Mouse (Mus musculus): ENCODE measurements around the gene Cd96. TPM values are rescaled to one million over a fixed set of nuclear protein-coding genes. Genes with fewer than 3 reads are reported as not detected.
"Not testable (repeated sequence)": the region's sequence is repeated elsewhere in the genome, so short reads cannot be mapped to it uniquely, and the experiment has no call there.

Cd96 gene
- polyA plus RNA-seq (2012; rRNA removed) = 0.50 and 0.53 TPM in 2 replicates
- polyA plus RNA-seq (2014; fragmentation: Nextera tagmentation; extraction: Ambion mirVana) = 0.41 and 0.50 TPM in 2 replicates

DNA sequence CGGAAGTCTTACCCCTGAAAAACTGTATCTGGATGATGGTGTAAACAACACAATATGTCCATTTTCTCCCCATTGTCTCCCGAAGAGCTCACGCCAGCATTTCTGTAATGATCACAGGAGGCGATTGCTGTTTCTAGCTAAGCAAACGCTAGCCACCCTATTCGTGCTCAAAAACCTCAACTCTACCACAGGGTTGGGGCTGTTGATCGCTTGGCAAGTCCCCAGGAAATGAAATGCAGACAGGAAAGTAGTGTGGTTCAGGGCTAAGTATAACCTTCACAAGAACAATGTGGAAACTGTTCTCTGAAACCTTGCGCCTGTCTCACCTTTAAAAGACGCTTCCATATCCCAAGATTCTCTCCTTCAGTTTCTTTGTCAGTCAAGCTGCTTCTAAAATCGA is at the start of gene Cd96:
Gene Cd96, minus strand, starts transcription at position 232 of the 400 bp plus-strand sequence.
- TF ChIP-seq POLR2A (IDR thresholded peaks at IDR 0.05; ENCODE audit: borderline replicate concordance, extremely low read depth, insufficient read depth, insufficient read length) = no peak
- H3K27me3 ChIP-seq (ENCODE audit: control insufficient read depth, insufficient read depth, low read length) = no peaks in the 10 kb centered on the region
- 0 out of 2 replicates have a peak within 1 kb of the TSS, but pooled peaks have one; percentile 4 for H3K4me2 ChIP-seq (replicated peaks; ENCODE audit: low read depth, low read length, severe bottlenecking)
- H3K36me3 ChIP-seq (ENCODE audit: control insufficient read depth, insufficient read depth, low read length) = no peaks in the 10 kb centered on the region
- DNase-seq (ENCODE audit: low spot score) (no peak), ATAC-seq (ENCODE audit: low FRiP score, low read depth) (no peak)
- H3K27ac ChIP-seq (replicated peaks; ENCODE audit: low read depth, low read length) = no peak within 1 kb of the TSS
- no peak within 1 kb of the TSS for H3K9ac ChIP-seq (ENCODE audit: low read depth, low read length, severe bottlenecking)
- 76% methylated on average over 10 of the region's 10 CpGs for WGBS
- H3K9me3 ChIP-seq (ENCODE audit: control insufficient read depth, low read length) = no peaks in the 10 kb centered on the region
- H3K4me3 ChIP-seq (replicated peaks; ENCODE audit: low read length) = no peak within 1 kb of the TSS
- no peaks in the 10 kb centered on the region for H3K4me1 ChIP-seq (ENCODE audit: control insufficient read depth, insufficient read depth, low read length)

DNA sequence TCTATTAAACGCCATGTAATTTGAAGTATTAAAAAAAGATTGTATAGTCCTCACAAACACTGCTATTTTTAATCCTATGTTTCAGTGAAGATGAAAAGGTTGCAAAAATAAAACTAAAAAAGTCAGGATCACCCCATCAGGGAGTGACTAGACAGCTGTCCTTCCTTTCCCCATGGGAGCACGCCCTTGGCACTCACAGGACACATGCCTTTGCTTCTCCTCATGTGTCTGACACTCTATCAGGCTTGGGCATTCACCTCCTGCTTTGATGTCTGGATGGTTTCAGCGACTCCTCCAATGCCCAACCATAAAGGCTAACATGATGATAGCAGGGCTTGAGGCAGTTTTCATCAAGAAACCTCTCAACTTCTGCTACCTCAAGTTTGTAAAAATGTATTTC is 46.9 kb upstream of the Cd96 start:
- TF ChIP-seq POLR2A (IDR thresholded peaks at IDR 0.05; ENCODE audit: borderline replicate concordance, extremely low read depth, insufficient read depth, insufficient read length) = no peak
- Histone ChIP-seq H3K27me3 (ENCODE audit: control insufficient read depth, insufficient read depth, low read length) (no peaks in the 10 kb centered on the region), H3K4me2 (replicated peaks; ENCODE audit: low read depth, low read length, severe bottlenecking) (no peak overlapping the region), H3K27ac (replicated peaks; ENCODE audit: low read depth, low read length) (no peak overlapping the region), H3K9me3 (ENCODE audit: control insufficient read depth, low read length) (no peaks in the 10 kb centered on the region), H3K4me1 (ENCODE audit: control insufficient read depth, insufficient read depth, low read length) (no peaks in the 10 kb centered on the region), H3K9ac (ENCODE audit: low read depth, low read length, severe bottlenecking) (no peak overlapping the region), H3K36me3 (ENCODE audit: control insufficient read depth, insufficient read depth, low read length) (no peaks in the 10 kb centered on the region), H3K4me3 (replicated peaks; ENCODE audit: low read length) (no peak overlapping the region)
- WGBS = 67% methylated on average over 3 of the region's 3 CpGs
- ATAC-seq (ENCODE audit: low FRiP score, low read depth) = no peak
- DNase-seq (ENCODE audit: low spot score) = no peak

DNA sequence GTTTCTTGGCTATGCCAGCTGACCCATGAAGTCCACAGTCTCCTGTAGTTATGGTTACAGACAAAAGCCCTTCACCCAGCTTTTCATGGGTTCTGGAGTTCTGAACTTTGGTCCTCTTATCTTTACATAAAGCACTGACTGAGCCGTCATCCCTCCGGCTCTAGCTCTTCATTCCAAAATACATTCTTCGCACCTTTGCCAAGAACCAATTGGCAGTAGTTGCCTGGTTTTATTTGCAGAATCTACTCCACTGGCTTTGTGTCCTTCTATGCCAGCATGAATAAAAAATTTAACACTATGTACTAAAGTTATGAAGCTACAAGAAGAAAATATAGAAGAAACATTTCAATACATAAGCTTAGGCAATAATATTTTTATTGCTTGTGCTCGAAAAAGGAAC is 45.3 kb upstream of the Cd96 start:
- no peak for DNase-seq (ENCODE audit: low spot score)
- 81% methylated on average over 4 of the region's 4 CpGs for WGBS
- no peak for TF ChIP-seq POLR2A (IDR thresholded peaks at IDR 0.05; ENCODE audit: borderline replicate concordance, extremely low read depth, insufficient read depth, insufficient read length)

DNA sequence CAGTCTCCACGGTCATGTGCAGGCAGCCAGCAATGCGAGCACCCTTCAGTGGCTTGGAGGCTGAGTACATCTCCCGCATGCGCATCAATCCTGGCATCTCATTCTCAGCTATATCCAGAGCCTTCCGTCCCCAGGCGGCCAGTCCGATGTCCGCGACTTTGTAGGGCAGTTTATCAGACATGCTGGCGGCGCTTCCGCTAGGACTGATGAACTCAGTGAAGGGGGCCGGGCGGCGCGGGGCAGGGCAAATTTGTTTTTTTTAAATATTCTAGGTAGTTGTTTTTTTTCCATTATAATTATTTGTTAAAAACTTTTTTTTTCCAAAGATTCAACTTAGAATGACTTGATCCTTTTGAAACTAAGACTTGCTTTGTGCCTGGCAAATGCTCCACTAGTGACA is 34.8 kb upstream of the Cd96 start, which contains the start of gene Gm4737:
Gene Gm4737, minus strand, starts transcription at position 246 of the 400 bp plus-strand sequence.
- not testable (repeated sequence) for H3K27me3 ChIP-seq (ENCODE audit: control insufficient read depth, insufficient read depth, low read length); H3K9me3 ChIP-seq (ENCODE audit: control insufficient read depth, low read length); H3K4me1 ChIP-seq (ENCODE audit: control insufficient read depth, insufficient read depth, low read length); H3K4me3 ChIP-seq (replicated peaks; ENCODE audit: low read length); H3K9ac ChIP-seq (ENCODE audit: low read depth, low read length, severe bottlenecking); DNase-seq (ENCODE audit: low spot score); H3K4me2 ChIP-seq (replicated peaks; ENCODE audit: low read depth, low read length, severe bottlenecking); ATAC-seq (ENCODE audit: low FRiP score, low read depth); H3K36me3 ChIP-seq (ENCODE audit: control insufficient read depth, insufficient read depth, low read length); H3K27ac ChIP-seq (replicated peaks; ENCODE audit: low read depth, low read length)
- over 99% methylated on average over 8 of the region's 16 CpGs for WGBS

More for the DNA sequence above, 45.3 kb upstream of the Cd96 start:
- H3K27ac ChIP-seq (replicated peaks; ENCODE audit: low read depth, low read length) = no peak overlapping the region
- H3K36me3 ChIP-seq (ENCODE audit: control insufficient read depth, insufficient read depth, low read length) = no peaks in the 10 kb centered on the region
- H3K4me1 ChIP-seq (ENCODE audit: control insufficient read depth, insufficient read depth, low read length) = no peaks in the 10 kb centered on the region
- H3K4me3 ChIP-seq (replicated peaks; ENCODE audit: low read length) = no peak overlapping the region
- no peak for ATAC-seq (ENCODE audit: low FRiP score, low read depth)
- H3K4me2 ChIP-seq (replicated peaks; ENCODE audit: low read depth, low read length, severe bottlenecking) = no peak overlapping the region
- H3K9me3 ChIP-seq (ENCODE audit: control insufficient read depth, low read length) = no peaks in the 10 kb centered on the region
- H3K27me3 ChIP-seq (ENCODE audit: control insufficient read depth, insufficient read depth, low read length) = no peaks in the 10 kb centered on the region
- H3K9ac ChIP-seq (ENCODE audit: low read depth, low read length, severe bottlenecking) = no peak overlapping the region

DNA sequence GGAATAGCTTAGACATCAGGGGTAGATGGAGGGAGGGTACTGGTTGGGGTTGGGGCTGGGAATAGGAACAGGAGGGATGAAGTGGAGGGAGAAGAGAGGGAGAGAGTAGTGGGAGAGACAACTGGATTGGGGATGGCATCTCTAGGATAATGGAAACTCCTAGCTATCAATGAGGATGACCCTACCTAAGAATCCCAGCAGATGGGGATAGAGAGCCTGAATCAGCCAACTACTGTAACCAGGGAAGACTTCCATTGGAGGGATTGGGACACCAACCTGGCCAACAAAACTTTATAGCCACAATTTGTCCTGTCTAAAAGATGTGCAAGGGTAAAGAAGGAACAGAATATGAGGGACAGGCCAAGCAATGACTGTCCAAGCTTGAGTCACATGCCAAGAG is 31.1 kb upstream of the Cd96 start:
- Histone ChIP-seq H3K27me3 (ENCODE audit: control insufficient read depth, insufficient read depth, low read length) (no peaks in the 10 kb centered on the region), H3K4me1 (ENCODE audit: control insufficient read depth, insufficient read depth, low read length) (no peaks in the 10 kb centered on the region), H3K4me2 (replicated peaks; ENCODE audit: low read depth, low read length, severe bottlenecking) (no peak overlapping the region), H3K9me3 (ENCODE audit: control insufficient read depth, low read length) (no peaks in the 10 kb centered on the region), H3K36me3 (ENCODE audit: control insufficient read depth, insufficient read depth, low read length) (no peaks in the 10 kb centered on the region), H3K27ac (replicated peaks; ENCODE audit: low read depth, low read length) (no peak overlapping the region), H3K9ac (ENCODE audit: low read depth, low read length, severe bottlenecking) (no peak overlapping the region), H3K4me3 (replicated peaks; ENCODE audit: low read length) (no peak overlapping the region)
- no peak for ATAC-seq (ENCODE audit: low FRiP score, low read depth)
- TF ChIP-seq POLR2A (IDR thresholded peaks at IDR 0.05; ENCODE audit: borderline replicate concordance, extremely low read depth, insufficient read depth, insufficient read length) = no peak
- no peak for DNase-seq (ENCODE audit: low spot score)
